Mouse (Mus musculus) liver, embryonic 13.5 days (tissue): Measurements from ENCODE around the gene Olfr642. TPM values are rescaled to one million over a fixed set of nuclear protein-coding genes. Genes with fewer than 3 reads are reported as not detected.

Experiments used
- ATAC-seq: fragments of 200-750 bp; cut with Nextera tagmentation; 2 replicates; pipeline ENCODE4 v1.8.0; 2017; ENCODE audit warnings: low read depth, mild to moderate bottlenecking, moderate number of reproducible peaks, moderate library complexity
- DNase-seq: peaks from one replicate; pipeline ENCODE4 v3.0.0; 2022
- H3K27ac ChIP-seq: fragments of 300-500 bp; sonication (generic); 2 replicates; pipeline ENCODE4 v1.5.1; 2015; ENCODE audit warnings: moderate library complexity, mild to moderate bottlenecking, inconsistent platforms
- H3K27me3 ChIP-seq: fragments of 300-500 bp; sonication (generic); 2 replicates; pipeline ENCODE4 v1.6.1; 2015; ENCODE audit warnings: mild to moderate bottlenecking, inconsistent platforms
- H3K36me3 ChIP-seq: fragments of 300-500 bp; sonication (generic); 2 replicates; pipeline ENCODE4 v1.6.1; 2015; ENCODE audit warnings: mild to moderate bottlenecking, inconsistent platforms
- H3K4me1 ChIP-seq: fragments of 300-500 bp; sonication (generic); replicated peaks from 2 replicates; pipeline ENCODE4 v1.6.1; 2015; ENCODE audit warnings: inconsistent platforms
- H3K4me2 ChIP-seq: fragments of 300-500 bp; sonication (generic); 2 replicates; pipeline ENCODE4 v1.6.1; 2015; ENCODE audit warnings: inconsistent platforms, mild to moderate bottlenecking, moderate library complexity
- H3K4me3 ChIP-seq: fragments of 300-500 bp; sonication (generic); replicated peaks from 2 replicates; pipeline ENCODE4 v1.5.1; 2015; ENCODE audit warnings: mild to moderate bottlenecking, inconsistent platforms
- H3K9ac ChIP-seq: fragments of 300-500 bp; sonication (generic); 2 replicates; pipeline ENCODE4 v1.6.1; 2015; ENCODE audit warnings: mild to moderate bottlenecking, inconsistent platforms
- H3K9me3 ChIP-seq: fragments of 300-500 bp; sonication (generic); replicated peaks from 2 replicates; pipeline ENCODE4 v1.6.1; 2016; ENCODE audit warnings: inconsistent platforms
- polyA plus RNA-seq: library from polyadenylated mRNA; unstranded; fragments of >200 nt; fragmentation: Nextera tagmentation; extraction: Ambion mirVana; gene quantifications from 2 replicates; pipeline ENCODE4 v1.2.1, GENCODE M21; 2015

Gene Olfr642
- polyA plus RNA-seq, 1 experiment from 2014 or later = not detected

- H3K27me3 ChIP-seq = no peaks in the 10 kb centered on the region
- H3K9ac ChIP-seq = no peak overlapping the region
- ATAC-seq (no peak), DNase-seq (no peak)
- no peak overlapping the region for H3K4me2 ChIP-seq
- H3K27ac ChIP-seq = no peak overlapping the region
- no peaks in the 10 kb centered on the region for H3K9me3 ChIP-seq
- H3K4me1 ChIP-seq = no peaks in the 10 kb centered on the region
- no peak overlapping the region for H3K4me3 ChIP-seq
- no peaks in the 10 kb centered on the region for H3K36me3 ChIP-seq
Observed at GRCm38 (mm10) chr7:103999124-103999523, 53.3 kb downstream of the Olfr642 start.

- H3K27ac ChIP-seq = no peak within 1 kb of the TSS
- H3K4me3 ChIP-seq = no peak within 1 kb of the TSS
- H3K4me2 ChIP-seq = no peak within 1 kb of the TSS
- DNase-seq (no peak), ATAC-seq (no peak)
- H3K36me3 ChIP-seq = no peaks in the 10 kb centered on the region
- no peak within 1 kb of the TSS for H3K9ac ChIP-seq
- no peaks in the 10 kb centered on the region for H3K27me3 ChIP-seq
- no peaks in the 10 kb centered on the region for H3K9me3 ChIP-seq
- H3K4me1 ChIP-seq = no peaks in the 10 kb centered on the region
Observed at GRCm38 (mm10) chr7:103998446-103998845, 54.0 kb downstream of the Olfr642 start, which contains the start of gene Olfr638. Gene Olfr638, plus strand, starts transcription at chr7:103998746.

Other genes starting within 250 kb of the Olfr642 start
- gene Hbb-bt, start 238.7 kb downstream of the Olfr642 start, polyA plus RNA-seq = 49,070 and 53,102 TPM in 2 replicates
- 91,050 and 104,119 TPM in 2 replicates for gene Hbb-bs, start 224.6 kb downstream of the Olfr642 start, polyA plus RNA-seq
- 0.32 and 0.36 TPM in 2 replicates for gene Hbb-bh2, start 212.1 kb downstream of the Olfr642 start, polyA plus RNA-seq
- gene Hbb-bh1, start 209.5 kb downstream of the Olfr642 start, polyA plus RNA-seq = 367 and 436 TPM in 2 replicates
- gene Hbb-y, start 199.4 kb downstream of the Olfr642 start, polyA plus RNA-seq = 3,309 and 4,306 TPM in 2 replicates
- gene Olfr66, start 166.4 kb downstream of the Olfr642 start, polyA plus RNA-seq = not detected in 2 replicates
- gene Olfr64, start 158.2 kb downstream of the Olfr642 start, polyA plus RNA-seq = not detected in 2 replicates
- gene Olfr65, start 149.2 kb downstream of the Olfr642 start, polyA plus RNA-seq = not detected in 2 replicates
- gene Olfr631, start 123.8 kb downstream of the Olfr642 start, polyA plus RNA-seq = 0.12 TPM in 1 of 2 replicates, not detected in the other
- 0.21 and 0.33 TPM in 2 replicates for gene Olfr632, start 118.3 kb downstream of the Olfr642 start, polyA plus RNA-seq
- not detected in 2 replicates for gene Olfr633, start 108.2 kb downstream of the Olfr642 start, polyA plus RNA-seq
- gene Olfr635, start 81.5 kb downstream of the Olfr642 start, polyA plus RNA-seq = not detected in 2 replicates
- gene Olfr638, start 53.9 kb downstream of the Olfr642 start, polyA plus RNA-seq = not detected in 2 replicates
- not detected in 2 replicates for gene Olfr639, start 35.4 kb downstream of the Olfr642 start, polyA plus RNA-seq
- not detected in 2 replicates for gene Olfr640, start 27.1 kb downstream of the Olfr642 start, polyA plus RNA-seq
- gene Olfr641, start 17.2 kb downstream of the Olfr642 start, polyA plus RNA-seq = not detected in 2 replicates
- not detected in 2 replicates for gene 4930516K23Rik, start 8.8 kb upstream of the Olfr642 start, polyA plus RNA-seq
- not detected in 2 replicates for gene Olfr644, start 19.2 kb upstream of the Olfr642 start, polyA plus RNA-seq
- gene Olfr645, start 32.8 kb upstream of the Olfr642 start, polyA plus RNA-seq = not detected in 2 replicates
- not detected in 2 replicates for gene Olfr646, start 52.2 kb upstream of the Olfr642 start, polyA plus RNA-seq
- gene Ubqln5, start 77.2 kb upstream of the Olfr642 start, polyA plus RNA-seq = not detected in 2 replicates
- not detected in 2 replicates for gene Olfr643, start 84.7 kb upstream of the Olfr642 start, polyA plus RNA-seq
- gene Ubqln3, start 90.6 kb upstream of the Olfr642 start, polyA plus RNA-seq = not detected in 2 replicates
- not detected in 2 replicates for gene Ubqlnl, start 97.9 kb upstream of the Olfr642 start, polyA plus RNA-seq
- gene Olfm5, start 112.2 kb upstream of the Olfr642 start, polyA plus RNA-seq = 0.15 TPM in 1 of 2 replicates, not detected in the other
- gene Olfr648, start 130.7 kb upstream of the Olfr642 start, polyA plus RNA-seq = 0.03 and 0.05 TPM in 2 replicates
- gene Olfr649, start 143.3 kb upstream of the Olfr642 start, polyA plus RNA-seq = not detected in 2 replicates
- 0.77 and 0.89 TPM in 2 replicates for gene Trim6, start 166.1 kb upstream of the Olfr642 start, polyA plus RNA-seq
- 0.90 and 1.7 TPM in 2 replicates for gene Trim34a, start 191.8 kb upstream of the Olfr642 start, polyA plus RNA-seq
- gene Trim5, start 235.4 kb upstream of the Olfr642 start, polyA plus RNA-seq = 0.31 and 0.37 TPM in 2 replicates